Mouse (Mus musculus) hindbrain, embryonic 14.5 days (tissue): ENCODE measurements around the gene Vipr2. TPM values are rescaled to one million over a fixed set of nuclear protein-coding genes. Genes with fewer than 3 reads are reported as not detected.

Source experiments
- ATAC-seq: fragments of 200-750 bp; cut with Nextera tagmentation; 2 replicates; pipeline ENCODE4 v1.8.0; 2017; ENCODE audit warnings: moderate number of reproducible peaks, mild to moderate bottlenecking, moderate TSS enrichment, moderate library complexity; ENCODE audit not compliant: low FRiP score
- DNase-seq: peaks from one replicate; pipeline ENCODE4 v3.0.0-alpha.2; 2015; ENCODE audit warnings: low spot score
- H3K27ac ChIP-seq: fragments of 300-500 bp; sonication (generic); 2 replicates; pipeline ENCODE4 v1.5.1; 2014; ENCODE audit warnings: mild to moderate bottlenecking, moderate library complexity
- H3K27me3 ChIP-seq: fragments of 300-500 bp; sonication (generic); 2 replicates; pipeline ENCODE4 v1.6.1; 2014; ENCODE audit warnings: mild to moderate bottlenecking, low read length, mixed read lengths; ENCODE audit not compliant: control insufficient read depth, insufficient read depth
- H3K36me3 ChIP-seq: fragments of 300-500 bp; sonication (generic); replicated peaks from 2 replicates; pipeline ENCODE4 v1.6.1; 2014; ENCODE audit not compliant: control insufficient read depth, insufficient read depth
- H3K4me1 ChIP-seq: fragments of 300-500 bp; sonication (generic); replicated peaks from 2 replicates; pipeline ENCODE4 v1.6.1; 2014; ENCODE audit warnings: antibody characterized with exemption, low read length, mixed read lengths; ENCODE audit not compliant: control insufficient read depth, insufficient read depth
- H3K4me2 ChIP-seq: fragments of 300-500 bp; sonication (generic); replicated peaks from 2 replicates; pipeline ENCODE4 v1.6.1; 2014; ENCODE audit warnings: mild to moderate bottlenecking, moderate library complexity
- H3K4me3 ChIP-seq: fragments of 300-500 bp; sonication (generic); replicated peaks from 2 replicates; pipeline ENCODE4 v1.5.1; 2014; ENCODE audit warnings: mild to moderate bottlenecking, low read length
- H3K9ac ChIP-seq: fragments of 300-500 bp; sonication (generic); 2 replicates; pipeline ENCODE4 v1.6.1; 2014
- H3K9me3 ChIP-seq: fragments of 300-500 bp; sonication (generic); 2 replicates; pipeline ENCODE4 v1.6.1; 2016; ENCODE audit warnings: low read length; ENCODE audit not compliant: control insufficient read depth
- WGBS: fragments of 180-500 bp; shearing (Covaris S2); extraction: QIAGEN DNeasy Blood & Tissue Kit; methylation state at CpG from one replicate; pipeline ENCODE4 v1.1.7; 2014; 5-methylcytosine and 5-hydroxymethylcytosine counted together
- polyA plus RNA-seq: library from polyadenylated mRNA; unstranded; fragments of >200 nt; fragmentation: Nextera tagmentation; extraction: Ambion mirVana; gene quantifications from 2 replicates; pipeline ENCODE4 v1.2.1, GENCODE M21; 2014

The Vipr2 gene
- 0.62 and 1.1 TPM in 2 replicates for polyA plus RNA-seq

DNA sequence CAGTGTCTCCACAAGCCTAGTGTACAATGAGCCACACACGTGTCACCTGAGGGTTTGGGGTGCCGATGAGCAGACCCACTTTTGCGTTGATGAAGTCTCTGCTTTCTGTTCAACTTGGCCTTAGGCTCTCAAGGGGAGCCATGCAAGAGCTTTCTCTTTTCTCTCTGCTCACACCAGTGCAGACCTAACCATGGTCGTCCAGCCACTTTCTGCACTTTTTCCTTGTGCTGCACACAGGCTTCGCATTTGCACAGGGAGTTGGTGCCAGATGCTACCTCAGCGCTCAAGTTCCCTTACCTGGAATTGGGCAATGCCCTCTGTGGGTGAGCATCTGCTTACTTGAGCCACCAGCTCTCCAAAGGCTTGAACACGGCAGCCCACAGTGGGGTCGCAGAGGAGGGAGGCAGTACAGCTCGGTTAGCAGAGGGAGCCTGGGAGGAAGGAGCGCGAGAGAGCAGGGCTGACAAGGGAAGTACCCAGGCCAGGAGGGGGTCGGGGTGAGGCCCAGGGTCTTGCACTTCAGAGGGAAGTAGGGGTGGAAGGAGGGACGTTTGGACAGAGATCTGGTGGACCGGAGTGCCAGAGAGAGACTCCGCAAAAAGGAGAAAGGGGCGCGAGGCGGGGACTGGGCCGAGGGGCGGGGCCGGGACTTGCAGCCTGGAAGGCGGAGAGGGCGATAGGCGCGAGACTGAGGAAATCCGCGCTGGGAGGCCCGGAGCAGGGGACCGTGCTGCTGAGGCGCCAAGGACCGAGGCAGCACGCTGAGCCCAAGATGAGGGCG is at the start of gene Vipr2:
TSS of gene Vipr2 (plus strand) at position 653 of the 781 bp plus-strand sequence.
- DNase-seq: peak; percentile 64
- Histone ChIP-seq H3K9ac (peak within 1 kb of the TSS; percentile 70), H3K4me3 (peak within 1 kb of the TSS; percentile 56), H3K27me3 (peaks cover 27% of the 10 kb centered on the region), H3K9me3 (no peaks in the 10 kb centered on the region), H3K4me1 (peaks cover 3% of the 10 kb centered on the region; the same call in 1 of the 2 replicates), H3K36me3 (no peaks in the 10 kb centered on the region), H3K27ac (no peak within 1 kb of the TSS), H3K4me2 (peak within 1 kb of the TSS; percentile 85)
- ATAC-seq: peak; percentile 92
- WGBS: 5% methylated on average over 30 of the region's 33 CpGs

DNA sequence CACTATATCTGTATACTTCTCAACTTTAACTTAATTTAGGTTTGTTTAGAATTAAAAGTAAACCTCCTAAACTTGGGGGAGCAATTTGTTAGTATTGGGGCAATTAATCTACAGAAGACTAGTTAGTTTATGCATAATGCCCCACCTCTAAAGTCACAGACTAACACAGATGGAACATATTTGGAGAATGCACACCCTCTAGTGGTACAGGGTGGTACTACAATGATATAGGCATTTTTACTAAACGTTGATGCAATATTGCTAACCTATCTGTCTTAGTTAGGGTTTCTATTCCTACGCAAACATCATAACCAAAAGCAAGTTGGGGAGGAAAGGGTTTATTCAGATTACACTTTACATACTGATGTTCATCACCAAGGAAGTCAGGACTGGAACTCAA is 49.4 kb upstream of the Vipr2 start:
- no peaks in the 10 kb centered on the region for H3K27me3 ChIP-seq
- DNase-seq (peak; percentile 32), ATAC-seq (no peak)
- H3K9ac ChIP-seq: no peak overlapping the region
- no peaks in the 10 kb centered on the region for H3K36me3 ChIP-seq
- H3K27ac ChIP-seq: no peak overlapping the region
- H3K4me1 ChIP-seq: no peaks in the 10 kb centered on the region
- 69% methylated on average over 2 of the region's 2 CpGs for WGBS
- no peak overlapping the region for H3K4me3 ChIP-seq
- no peak overlapping the region for H3K4me2 ChIP-seq
- H3K9me3 ChIP-seq: 0 out of 2 replicates have a peak, but pooled peaks cover 3% of the 10 kb centered on the region

DNA sequence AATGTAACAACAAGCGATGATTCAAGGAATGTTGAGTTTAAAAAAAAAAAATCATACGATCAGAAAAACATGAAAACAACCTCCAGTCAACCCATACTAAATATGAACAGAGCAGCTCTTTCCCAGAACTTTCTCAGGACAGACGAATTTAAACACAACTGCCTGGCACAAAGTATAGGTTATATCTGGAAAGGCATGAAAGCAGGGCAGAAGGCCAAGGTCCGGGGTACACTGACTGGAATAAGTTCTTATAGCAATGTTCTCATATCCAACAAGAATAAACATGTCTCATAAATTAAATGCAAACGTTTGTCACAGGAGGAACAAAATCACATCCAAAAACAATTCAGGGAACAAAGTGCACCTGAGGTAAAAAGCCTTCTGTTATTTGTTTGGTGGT is 42.2 kb upstream of the Vipr2 start:
- H3K27me3 ChIP-seq: no peaks in the 10 kb centered on the region
- ATAC-seq (no peak), DNase-seq (no peak)
- 76% methylated on average over 5 of the region's 5 CpGs for WGBS
- no peak overlapping the region for H3K4me3 ChIP-seq
- H3K4me1 ChIP-seq: no peaks in the 10 kb centered on the region
- 0 out of 2 replicates have a peak, but pooled peaks cover 3% of the 10 kb centered on the region for H3K9me3 ChIP-seq
- H3K27ac ChIP-seq: no peak overlapping the region
- H3K4me2 ChIP-seq: no peak overlapping the region
- no peak overlapping the region for H3K9ac ChIP-seq
- H3K36me3 ChIP-seq: no peaks in the 10 kb centered on the region

DNA sequence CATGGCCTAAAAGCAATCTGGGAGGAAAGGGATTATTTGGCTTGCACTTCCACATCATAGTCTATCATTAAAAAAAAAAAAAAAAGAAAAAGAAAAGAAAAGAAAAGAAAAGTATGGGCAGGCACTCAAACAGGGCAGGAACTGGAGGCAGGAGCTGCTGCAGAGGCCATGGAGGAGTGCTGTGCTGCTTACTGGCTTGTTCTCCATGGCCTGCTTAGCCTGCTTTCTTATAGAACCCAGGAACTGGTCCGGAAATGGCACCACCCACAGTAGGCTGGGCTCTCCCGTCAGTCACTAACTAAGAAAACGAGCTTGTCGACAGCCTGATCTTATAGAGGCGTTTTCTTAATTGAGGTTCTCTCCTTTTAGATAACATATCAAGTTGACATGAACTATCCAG is 32.7 kb upstream of the Vipr2 start:
- no peak overlapping the region for H3K4me2 ChIP-seq
- no peak overlapping the region for H3K9ac ChIP-seq
- no peaks in the 10 kb centered on the region for H3K36me3 ChIP-seq
- peaks cover 14% of the 10 kb centered on the region for H3K4me1 ChIP-seq
- H3K27ac ChIP-seq: no peak overlapping the region
- H3K4me3 ChIP-seq: no peak overlapping the region
- H3K9me3 ChIP-seq: no peaks in the 10 kb centered on the region
- no peaks in the 10 kb centered on the region for H3K27me3 ChIP-seq
- DNase-seq (no peak), ATAC-seq (no peak)
- 94% methylated on average over 5 of the region's 5 CpGs for WGBS

GRCm38 (mm10) chr12:116047440-116048377 is 29.8 kb upstream of the Vipr2 start, which contains the start of gene Zfp386:
Zfp386 (plus strand) TSS chr12:116047724.
- DNase-seq (peak; percentile 99), ATAC-seq (peak; percentile 99)
- Histone ChIP-seq H3K27ac (peak within 1 kb of the TSS; percentile 95), H3K9ac (peak within 1 kb of the TSS; percentile 89), H3K4me1 (peaks cover 14% of the 10 kb centered on the region), H3K27me3 (no peaks in the 10 kb centered on the region), H3K4me2 (peak within 1 kb of the TSS; percentile 58), H3K9me3 (no peaks in the 10 kb centered on the region), H3K4me3 (peak within 1 kb of the TSS; percentile 69), H3K36me3 (peaks cover 5% of the 10 kb centered on the region)
- WGBS: 1% methylated on average over 55 of the region's 55 CpGs

DNA sequence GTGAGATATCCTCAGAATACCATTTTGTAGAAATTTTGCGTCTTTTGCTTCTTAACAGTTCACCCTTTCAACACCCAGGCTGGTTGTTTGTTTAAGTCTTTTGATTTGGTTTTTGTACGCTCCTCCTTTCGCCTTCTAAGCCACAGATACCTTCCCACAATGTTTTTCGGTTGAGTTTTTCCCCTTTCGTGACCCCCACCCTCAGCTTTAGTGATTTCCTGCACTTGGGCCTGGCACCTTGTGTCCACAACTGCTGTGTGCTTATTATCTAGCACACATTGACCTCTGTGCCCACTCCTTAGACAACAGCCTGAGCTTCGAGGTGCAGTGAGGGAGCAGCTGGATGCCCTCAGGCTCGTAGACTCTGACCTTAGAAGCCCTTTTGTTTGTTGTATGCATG is 28.8 kb upstream of the Vipr2 start:
- 67% methylated on average over 7 of the region's 7 CpGs for WGBS
- H3K9me3 ChIP-seq: 0 out of 2 replicates have a peak, but pooled peaks cover 3% of the 10 kb centered on the region
- DNase-seq: no peak
- peak overlapping the region; percentile 58 for H3K4me2 ChIP-seq
- H3K27me3 ChIP-seq: no peaks in the 10 kb centered on the region
- H3K27ac ChIP-seq: no peak overlapping the region
- H3K36me3 ChIP-seq: peaks cover 8% of the 10 kb centered on the region
- H3K9ac ChIP-seq: peak overlapping the region; percentile 89
- ATAC-seq: no peak
- peaks cover 14% of the 10 kb centered on the region for H3K4me1 ChIP-seq
- H3K4me3 ChIP-seq: peak overlapping the region; percentile 69

DNA sequence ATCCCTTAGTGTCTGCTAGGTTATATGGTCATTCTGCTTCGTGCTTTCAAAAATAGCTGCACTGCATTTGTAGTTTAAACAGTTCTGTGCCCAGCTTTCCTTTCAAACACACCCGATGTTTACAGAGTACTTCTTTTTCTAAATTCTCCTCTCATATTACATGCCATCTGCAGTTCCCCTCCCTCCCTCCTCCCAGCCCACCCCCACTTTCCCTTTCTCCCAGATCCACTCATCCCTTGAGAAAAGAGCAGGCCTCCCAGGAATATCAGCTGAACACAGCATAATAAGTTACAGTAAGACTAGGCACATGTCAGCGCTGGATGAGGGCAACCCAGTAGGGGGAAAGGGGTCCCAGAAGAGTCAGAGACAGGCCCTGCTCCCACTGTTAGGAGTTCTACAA is 28.3 kb upstream of the Vipr2 start:
- Histone ChIP-seq H3K9ac (no peak overlapping the region; the same call in 1 of the 2 replicates), H3K27ac (no peak overlapping the region), H3K27me3 (no peaks in the 10 kb centered on the region), H3K4me3 (peak overlapping the region; percentile 69; the same call in 1 of the 2 replicates), H3K36me3 (peaks cover 11% of the 10 kb centered on the region), H3K4me2 (peak overlapping the region; percentile 58), H3K9me3 (0 out of 2 replicates have a peak, but pooled peaks cover 7% of the 10 kb centered on the region), H3K4me1 (peaks cover 14% of the 10 kb centered on the region)
- DNase-seq: no peak
- 91% methylated on average over 3 of the region's 3 CpGs for WGBS
- ATAC-seq: no peak

- no peak overlapping the region for H3K4me3 ChIP-seq
- peaks cover 14% of the 10 kb centered on the region for H3K4me1 ChIP-seq
- 92% methylated on average over 6 of the region's 6 CpGs for WGBS
- DNase-seq: no peak
- H3K27ac ChIP-seq: no peak overlapping the region
- no peaks in the 10 kb centered on the region for H3K27me3 ChIP-seq
- peaks cover 11% of the 10 kb centered on the region; the same call in 1 of the 2 replicates for H3K9me3 ChIP-seq
- no peak for ATAC-seq
- peaks cover 16% of the 10 kb centered on the region for H3K36me3 ChIP-seq
- peak overlapping the region; percentile 58; the same call in 1 of the 2 replicates for H3K4me2 ChIP-seq
- H3K9ac ChIP-seq: no peak overlapping the region
These were observed 27.8 kb upstream of the Vipr2 start for GRCm38 (mm10) chr12:116049701-116050100.

- 97% methylated on average over 8 of the region's 8 CpGs for WGBS
- peaks cover 42% of the 10 kb centered on the region for H3K9me3 ChIP-seq
- DNase-seq (no peak), ATAC-seq (no peak)
- H3K36me3 ChIP-seq: peaks cover 57% of the 10 kb centered on the region
- no peak overlapping the region for H3K27ac ChIP-seq
- no peak overlapping the region for H3K4me3 ChIP-seq
- H3K4me2 ChIP-seq: no peak overlapping the region
- H3K9ac ChIP-seq: no peak overlapping the region
- no peaks in the 10 kb centered on the region for H3K27me3 ChIP-seq
- peaks cover 3% of the 10 kb centered on the region; the same call in 1 of the 2 replicates for H3K4me1 ChIP-seq
These were observed 23.2 kb upstream of the Vipr2 start for GRCm38 (mm10) chr12:116054342-116054741.
